Mouse (Mus musculus) heart, adult 2 months (tissue): ENCODE measurements around the gene Col12a1.

Experiments
- CTCF ChIP-seq: fragments of 200-600 bp; IDR thresholded peaks from 2 replicates; pipeline ENCODE4 v1.8.1; 2022; ENCODE audit warnings: antibody characterized with exemption, mild to moderate bottlenecking, moderate library complexity
- EP300 ChIP-seq: fragments of 200-500 bp; IDR thresholded peaks from 2 replicates; pipeline ENCODE4 v1.6.1; 2011; ENCODE audit warnings: low read depth, low read length, control low read depth; ENCODE audit not compliant: insufficient read depth
- POLR2A ChIP-seq: fragments of 200-500 bp; IDR thresholded peaks from 2 replicates; pipeline ENCODE4 v1.6.1; 2011; ENCODE audit warnings: mild to moderate bottlenecking, low read depth, low read length, control low read depth; ENCODE audit not compliant: insufficient read depth

- no peak for TF ChIP-seq CTCF
- no peak for TF ChIP-seq EP300
- no peak for TF ChIP-seq POLR2A
These were observed 79.1 kb downstream of the Col12a1 start for GRCm38 (mm10) chr9:79639430-79640090.
